Mouse (Mus musculus) midbrain, embryonic 10.5 days (tissue): Measurements from ENCODE around the gene Lpar3. TPM values are rescaled to one million over a fixed set of nuclear protein-coding genes. Genes with fewer than 3 reads are reported as not detected.

Experiments used
- DNase-seq: peaks from one replicate; pipeline ENCODE4 v3.0.0-alpha.2; 2017; ENCODE audit warnings: low spot score
- H3K27ac ChIP-seq: fragments of 300-500 bp; sonication (generic); replicated peaks from 2 replicates; pipeline ENCODE4 v1.5.1; 2016; ENCODE audit warnings: mild to moderate bottlenecking
- H3K27me3 ChIP-seq: fragments of 300-500 bp; sonication (generic); 2 replicates; pipeline ENCODE4 v1.6.1; 2016; ENCODE audit warnings: low read depth, mild to moderate bottlenecking; ENCODE audit not compliant: poor library complexity, severe bottlenecking
- H3K36me3 ChIP-seq: fragments of 300-500 bp; sonication (generic); 2 replicates; pipeline ENCODE4 v1.6.1; 2016; ENCODE audit warnings: mild to moderate bottlenecking, moderate library complexity
- H3K4me1 ChIP-seq: fragments of 300-500 bp; sonication (generic); 2 replicates; pipeline ENCODE4 v1.6.1; 2016
- H3K4me3 ChIP-seq: fragments of 300-500 bp; sonication (generic); 2 replicates; pipeline ENCODE4 v1.5.1; 2016; ENCODE audit warnings: mild to moderate bottlenecking, moderate library complexity
- H3K9me3 ChIP-seq: fragments of 300-500 bp; sonication (generic); replicated peaks from 2 replicates; pipeline ENCODE4 v1.6.1; 2016; ENCODE audit warnings: mild to moderate bottlenecking
- WGBS: fragments of 180-500 bp; shearing (Covaris S2); methylation state at CpG from one replicate; pipeline ENCODE4 v1.1.7; 2016; 5-methylcytosine and 5-hydroxymethylcytosine counted together
- polyA plus RNA-seq: library from polyadenylated mRNA; unstranded; fragments of >200 nt; fragmentation: Nextera tagmentation; extraction: Ambion mirVana; gene quantifications from 2 replicates; pipeline ENCODE4 v1.2.1, GENCODE M21; 2016

The Lpar3 gene
- polyA plus RNA-seq, 1 experiment from 2014 or later: 0.47 TPM

GRCm38 (mm10) chr3:146246992-146247391 lies 26.2 kb downstream of the Lpar3 start:
- 96% methylated on average over 2 of the region's 2 CpGs for WGBS

GRCm38 (mm10) chr3:146249895-146250294 lies 29.1 kb downstream of the Lpar3 start:
- Histone ChIP-seq H3K27ac (no peak overlapping the region; the same call in 1 of the 2 replicates), H3K36me3 (no peaks in the 10 kb centered on the region), H3K9me3 (no peaks in the 10 kb centered on the region), H3K4me3 (no peak overlapping the region), H3K4me1 (0 out of 2 replicates have a peak, but pooled peaks cover 4% of the 10 kb centered on the region), H3K27me3 (no peaks in the 10 kb centered on the region)
- WGBS: 84% methylated on average over 8 of the region's 8 CpGs
- DNase-seq: no peak

More at GRCm38 (mm10) chr3:146246992-146247391, 26.2 kb downstream of the Lpar3 start:
- H3K27ac ChIP-seq: no peak overlapping the region
- no peaks in the 10 kb centered on the region for H3K9me3 ChIP-seq
- no peaks in the 10 kb centered on the region for H3K36me3 ChIP-seq
- no peaks in the 10 kb centered on the region for H3K27me3 ChIP-seq
- H3K4me1 ChIP-seq: no peaks in the 10 kb centered on the region
- DNase-seq: no peak
- no peak overlapping the region for H3K4me3 ChIP-seq

GRCm38 (mm10) chr3:146251771-146252170 lies 31.0 kb downstream of the Lpar3 start:
- no peak overlapping the region for H3K4me3 ChIP-seq
- no peak for DNase-seq
- no peak overlapping the region for H3K27ac ChIP-seq
- no peaks in the 10 kb centered on the region for H3K27me3 ChIP-seq
- H3K4me1 ChIP-seq: 0 out of 2 replicates have a peak, but pooled peaks cover 4% of the 10 kb centered on the region
- no peaks in the 10 kb centered on the region for H3K9me3 ChIP-seq
- 96% methylated on average over 6 of the region's 6 CpGs for WGBS
- no peaks in the 10 kb centered on the region for H3K36me3 ChIP-seq

GRCm38 (mm10) chr3:146253736-146254320 lies 33.1 kb downstream of the Lpar3 start:
- Histone ChIP-seq H3K36me3 (no peaks in the 10 kb centered on the region), H3K4me3 (no peak overlapping the region), H3K9me3 (no peaks in the 10 kb centered on the region), H3K27me3 (no peaks in the 10 kb centered on the region), H3K27ac (no peak overlapping the region), H3K4me1 (peaks cover 13% of the 10 kb centered on the region)
- WGBS: 31% methylated on average over 3 of the region's 3 CpGs
- no peak for DNase-seq

GRCm38 (mm10) chr3:146255123-146255522 lies 34.4 kb downstream of the Lpar3 start:
- no peak for DNase-seq
- Histone ChIP-seq H3K4me3 (no peak overlapping the region), H3K27ac (no peak overlapping the region), H3K27me3 (no peaks in the 10 kb centered on the region), H3K4me1 (peaks cover 13% of the 10 kb centered on the region), H3K36me3 (no peaks in the 10 kb centered on the region), H3K9me3 (no peaks in the 10 kb centered on the region)
- WGBS: 92% methylated on average over 5 of the region's 5 CpGs

- no peak overlapping the region for H3K27ac ChIP-seq
- no peak for DNase-seq
- H3K27me3 ChIP-seq: no peaks in the 10 kb centered on the region
- H3K36me3 ChIP-seq: no peaks in the 10 kb centered on the region
- no peak overlapping the region for H3K4me3 ChIP-seq
- H3K9me3 ChIP-seq: no peaks in the 10 kb centered on the region
- WGBS: 73% methylated on average over 10 of the region's 10 CpGs
- peaks cover 13% of the 10 kb centered on the region for H3K4me1 ChIP-seq
These were observed 36.8 kb downstream of the Lpar3 start for GRCm38 (mm10) chr3:146257483-146258122.

- H3K9me3 ChIP-seq: no peaks in the 10 kb centered on the region
- no peaks in the 10 kb centered on the region for H3K36me3 ChIP-seq
- WGBS: 83% methylated on average over 9 of the region's 9 CpGs
- peaks cover 9% of the 10 kb centered on the region for H3K4me1 ChIP-seq
- H3K27ac ChIP-seq: no peak overlapping the region
- no peak overlapping the region for H3K4me3 ChIP-seq
- no peak for DNase-seq
- no peaks in the 10 kb centered on the region for H3K27me3 ChIP-seq
These were observed 39.4 kb downstream of the Lpar3 start for GRCm38 (mm10) chr3:146260203-146260602.

GRCm38 (mm10) chr3:146260845-146261244 lies 40.1 kb downstream of the Lpar3 start:
- Histone ChIP-seq H3K27me3 (no peaks in the 10 kb centered on the region), H3K27ac (no peak overlapping the region), H3K36me3 (no peaks in the 10 kb centered on the region), H3K4me3 (no peak overlapping the region), H3K9me3 (no peaks in the 10 kb centered on the region), H3K4me1 (peaks cover 9% of the 10 kb centered on the region)
- no peak for DNase-seq
- WGBS: 93% methylated on average over 11 of the region's 11 CpGs

- no peaks in the 10 kb centered on the region for H3K9me3 ChIP-seq
- 81% methylated on average over 1 of the region's 1 CpGs for WGBS
- no peak overlapping the region for H3K4me3 ChIP-seq
- H3K27me3 ChIP-seq: no peaks in the 10 kb centered on the region
- H3K36me3 ChIP-seq: no peaks in the 10 kb centered on the region
- peaks cover 7% of the 10 kb centered on the region for H3K4me1 ChIP-seq
- no peak overlapping the region for H3K27ac ChIP-seq
- DNase-seq: no peak
These were observed 41.8 kb downstream of the Lpar3 start for GRCm38 (mm10) chr3:146262536-146262935.

GRCm38 (mm10) chr3:146264146-146264545 lies 43.4 kb downstream of the Lpar3 start:
- Histone ChIP-seq H3K9me3 (no peaks in the 10 kb centered on the region), H3K36me3 (no peaks in the 10 kb centered on the region), H3K27ac (no peak overlapping the region), H3K27me3 (no peaks in the 10 kb centered on the region), H3K4me1 (0 out of 2 replicates have a peak, but pooled peaks cover 6% of the 10 kb centered on the region), H3K4me3 (no peak overlapping the region)
- WGBS: 89% methylated on average over 10 of the region's 10 CpGs
- no peak for DNase-seq

GRCm38 (mm10) chr3:146265545-146266130 lies 44.9 kb downstream of the Lpar3 start:
- H3K4me1 ChIP-seq: 0 out of 2 replicates have a peak, but pooled peaks cover 6% of the 10 kb centered on the region
- no peaks in the 10 kb centered on the region for H3K36me3 ChIP-seq
- WGBS: 85% methylated on average over 12 of the region's 12 CpGs
- no peak overlapping the region for H3K4me3 ChIP-seq
- H3K9me3 ChIP-seq: no peaks in the 10 kb centered on the region
- DNase-seq: no peak
- no peak overlapping the region for H3K27ac ChIP-seq
- no peaks in the 10 kb centered on the region for H3K27me3 ChIP-seq

- 87% methylated on average over 14 of the region's 14 CpGs for WGBS
- Histone ChIP-seq H3K9me3 (no peaks in the 10 kb centered on the region), H3K4me1 (0 out of 2 replicates have a peak, but pooled peaks cover 6% of the 10 kb centered on the region), H3K36me3 (no peaks in the 10 kb centered on the region), H3K4me3 (no peak overlapping the region), H3K27ac (no peak overlapping the region), H3K27me3 (no peaks in the 10 kb centered on the region)
- DNase-seq: no peak
These were observed 47.5 kb downstream of the Lpar3 start for GRCm38 (mm10) chr3:146268024-146268801.
